Mouse (Mus musculus): Measurements from ENCODE around the gene Olfr1160.
"Not testable (repeated sequence)": the region's sequence is repeated elsewhere in the genome, so short reads cannot be mapped to it uniquely, and the experiment has no call there.

Olfr1160 gene

GRCm38 (mm10) chr2:88007515-88008318 lies at the start of gene Olfr1160:
Gene Olfr1160, minus strand, starts transcription at chr2:88008268.
- no peak for DNase-seq

GRCm38 (mm10) chr2:88051029-88051428 lies 43.0 kb upstream of the Olfr1160 start, which contains the start of gene Olfr1162:
Gene Olfr1162, minus strand, starts transcription at chr2:88051129.
- no peak for DNase-seq

GRCm38 (mm10) chr2:88037599-88037998 lies 29.5 kb upstream of the Olfr1160 start, which contains the start of gene Olfr73:
Gene Olfr73, minus strand, starts transcription at chr2:88037699.
- no peak for DNase-seq

- DNase-seq: not testable (repeated sequence)
Observed at GRCm38 (mm10) chr2:88022474-88022873, 14.4 kb upstream of the Olfr1160 start, which contains the start of gene Olfr1161. Gene Olfr1161, plus strand, starts transcription at chr2:88022774.

GRCm38 (mm10) chr2:87989813-87990212 lies 18.3 kb downstream of the Olfr1160 start, which contains the start of gene Olfr1158:
Gene Olfr1158, plus strand, starts transcription at chr2:87990113.
- DNase-seq: no peak

- no peak for DNase-seq
Observed at GRCm38 (mm10) chr2:87974563-87974962, 33.5 kb downstream of the Olfr1160 start, which contains the start of gene Olfr74. Gene Olfr74, minus strand, starts transcription at chr2:87974663.

- no peak for DNase-seq
Observed at GRCm38 (mm10) chr2:87968199-87968598, 39.9 kb downstream of the Olfr1160 start, which contains the start of gene Olfr1157. Gene Olfr1157, minus strand, starts transcription at chr2:87968299.

- no peak for DNase-seq
Observed at GRCm38 (mm10) chr2:87953000-87953399, 55.1 kb downstream of the Olfr1160 start, which contains the start of gene Olfr1156. Gene Olfr1156, minus strand, starts transcription at chr2:87953100.

All from thymus, postnatal 14 days (tissue).